ENCODE assay signal across 29 mouse cellular contexts in the genomic region with DNA sequence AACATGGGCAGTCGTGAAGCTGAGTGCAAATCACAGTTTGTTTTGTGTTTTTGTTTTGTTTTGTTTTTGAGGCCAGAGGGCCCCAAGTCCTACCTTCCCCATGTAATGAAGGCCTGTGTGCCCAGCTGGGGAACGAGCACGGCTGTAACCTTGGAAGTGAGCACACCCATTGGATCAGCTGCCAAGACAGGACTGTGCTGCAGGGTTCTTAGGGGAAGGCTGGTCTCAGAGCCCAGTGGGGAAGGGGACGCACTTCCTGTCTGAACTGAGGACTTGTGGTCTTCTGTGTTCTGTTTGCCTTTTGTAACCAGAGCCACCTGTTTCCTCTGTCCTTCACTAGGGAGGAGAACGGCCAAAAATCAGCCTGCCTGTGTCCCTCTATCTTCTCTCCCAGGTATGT. TPM values are rescaled to one million over a fixed set of nuclear protein-coding genes. Genes with fewer than 3 reads are reported as not detected.
DNase-seq lines count a peak whose midpoint lies in the region; ATAC-seq and TF ChIP-seq lines count a peak whose summit lies in the region.
"Had no signal": no experiment of that assay in that cellular context is flagged by ENCODE, and none has a peak within 500 bp of the region (broad histone marks: within the 10 kb centered on the region; RNA-seq: fewer than 3 reads in every experiment).

No protein-coding gene starts in this region.

- peak; percentile 63; the same call in 1 of the 2 replicates for ATAC-seq in common myeloid progenitor, adult 5-6 weeks (replicated peaks; ENCODE audit: low read depth, poor library complexity, severe bottlenecking)
- ATAC-seq: forebrain, embryonic 15.5 days; hindbrain, embryonic 16.5 days; intestine, embryonic 15.5 days; midbrain, embryonic 15.5 days had no signal

- no peak overlapping the region for H3K4me3 ChIP-seq in small intestine, adult 2 months (ENCODE audit: low read depth, low read length)
- H3K4me3 ChIP-seq: embryonic facial prominence, embryonic 13.5 days; forebrain, embryonic 10.5 days; forebrain, embryonic 15.5 days; heart, embryonic 13.5 days; hindbrain, embryonic 10.5 days; intestine, embryonic 15.5 days; midbrain, embryonic 10.5 days; midbrain, embryonic 15.5 days; neural tube, embryonic 15.5 days; stomach, embryonic 15.5 days had no signal

- no peaks in the 10 kb centered on the region for H3K27me3 ChIP-seq in small intestine, adult 2 months (ENCODE audit: control insufficient read depth, insufficient read depth, low read length)
- H3K27me3 ChIP-seq: embryonic facial prominence, embryonic 13.5 days; forebrain, embryonic 15.5 days; heart, embryonic 13.5 days; intestine, embryonic 15.5 days; midbrain, embryonic 15.5 days; neural tube, embryonic 15.5 days; stomach, embryonic 15.5 days had no signal

- WGBS in small intestine, adult 2 months: 66% methylated on average over 5 of the region's 5 CpGs

- H3K36me3 ChIP-seq in small intestine, adult 2 months (ENCODE audit: control insufficient read depth, insufficient read depth, low read length): peaks cover 35% of the 10 kb centered on the region

- TF ChIP-seq POLR2A in small intestine, adult 2 months (IDR thresholded peaks at IDR 0.05; ENCODE audit: low read depth, low read length): no peak

- peak overlapping the region; percentile 41 for H3K27ac ChIP-seq in small intestine, adult 2 months (ENCODE audit: insufficient read depth, low read depth, low read length)
- H3K27ac ChIP-seq: embryonic facial prominence, embryonic 13.5 days; forebrain, embryonic 10.5 days; forebrain, embryonic 15.5 days; heart, embryonic 13.5 days; hindbrain, embryonic 10.5 days; intestine, embryonic 15.5 days; liver, embryonic 14.5 days; macrophage; midbrain, embryonic 10.5 days; midbrain, embryonic 15.5 days; neural tube, embryonic 15.5 days; stomach, embryonic 15.5 days had no signal

- TF ChIP-seq CTCF in small intestine, adult 2 months (IDR thresholded peaks at IDR 0.05; ENCODE audit: extremely low read depth, insufficient read length, insufficient replicate concordance, low read depth, low read length): no peak

- DNase-seq in adrenal gland, adult 2 months: peak; percentile 51
- DNase-seq in adrenal gland, postnatal 4 days (ENCODE audit: low spot score in 2 of 2): no peak
- DNase-seq in ovary, postnatal 36 days (ENCODE audit: low spot score): peak; percentile 28
- DNase-seq in ovary, postnatal 10 days (ENCODE audit: low spot score): no peak
- DNase-seq in layer of hippocampus, postnatal 36 days: no peak
- DNase-seq in urinary bladder, postnatal 4 days (ENCODE audit: low spot score in 2 of 2): no peak
- DNase-seq: cerebellum, adult 8-10 months; cerebellum, postnatal 25 days; heart, postnatal 10 days; kidney, adult 2 months; liver; lung, adult 2 months; lung, postnatal 10 days; thymus, postnatal 25 days had no signal

- H3K4me1 ChIP-seq in small intestine, adult 2 months (ENCODE audit: control insufficient read depth, insufficient read depth, insufficient read length, low read length): peaks cover 3% of the 10 kb centered on the region; the same call in 1 of the 2 replicates
- H3K4me1 ChIP-seq: embryonic facial prominence, embryonic 13.5 days; forebrain, embryonic 10.5 days; forebrain, embryonic 15.5 days; heart, embryonic 13.5 days; hindbrain, embryonic 10.5 days; intestine, embryonic 15.5 days; midbrain, embryonic 10.5 days; midbrain, embryonic 15.5 days; neural tube, embryonic 15.5 days; stomach, embryonic 15.5 days had no signal

RNA-seq across cellular contexts. Expression of a gene that starts 32.4 kb away (rescaled TPM):
- 10 to 100 TPM; 44.0 to 44.4 TPM for total RNA-seq in adrenal gland, adult 2 months (2021)
- polyA plus RNA-seq in adrenal gland, adult 2 months (2012; rRNA removed): 15.9 and 22.6 TPM in 2 replicates
- 10 to 100 TPM; 28.2 to 30.7 TPM for total RNA-seq in adrenal gland, postnatal 4 days (2021)
- total RNA-seq in common myeloid progenitor, adult 5-6 weeks (2017): 15.5 and 16.5 TPM in 2 replicates
- polyA plus RNA-seq in small intestine, adult 2 months (2012; rRNA removed): 7.6 and 14.3 TPM in 2 replicates
- 100 to 1,000 TPM in 1 of 2 experiments, 10 to 100 TPM in 1; 97.8 to 103 TPM for total RNA-seq in layer of hippocampus, postnatal 36 days (2021)

RNA-seq across cellular contexts. Expression of a gene that starts 34.7 kb away (rescaled TPM):
- total RNA-seq in adrenal gland, adult 2 months (2021): 10 to 100 TPM; 17.1 to 24.2 TPM
- 89.2 and 99.6 TPM in 2 replicates for polyA plus RNA-seq in adrenal gland, adult 2 months (2012; rRNA removed)
- 10 to 100 TPM; 21.8 to 23.0 TPM for total RNA-seq in adrenal gland, postnatal 4 days (2021)
- 3.7 and 5.9 TPM in 2 replicates for total RNA-seq in common myeloid progenitor, adult 5-6 weeks (2017)
- 34.9 and 38.3 TPM in 2 replicates for polyA plus RNA-seq in small intestine, adult 2 months (2012; rRNA removed)
- 10 to 100 TPM; 65.8 to 66.8 TPM for total RNA-seq in layer of hippocampus, postnatal 36 days (2021)

Comparison
In these comparisons a context has a peak if more than half of its experiments do, and no peak if none do; other contexts are left out.
1. DNase-seq: peak in adrenal gland, adult 2 months (single experiment) and ovary, postnatal 36 days (single experiment); none in adrenal gland, postnatal 4 days (0 of 2), ovary, postnatal 10 days (single experiment), layer of hippocampus, postnatal 36 days (0 of 2) and urinary bladder, postnatal 4 days (0 of 2).